Mouse (Mus musculus): ENCODE results near the gene Gm9903.

Gm9903 gene

DNA sequence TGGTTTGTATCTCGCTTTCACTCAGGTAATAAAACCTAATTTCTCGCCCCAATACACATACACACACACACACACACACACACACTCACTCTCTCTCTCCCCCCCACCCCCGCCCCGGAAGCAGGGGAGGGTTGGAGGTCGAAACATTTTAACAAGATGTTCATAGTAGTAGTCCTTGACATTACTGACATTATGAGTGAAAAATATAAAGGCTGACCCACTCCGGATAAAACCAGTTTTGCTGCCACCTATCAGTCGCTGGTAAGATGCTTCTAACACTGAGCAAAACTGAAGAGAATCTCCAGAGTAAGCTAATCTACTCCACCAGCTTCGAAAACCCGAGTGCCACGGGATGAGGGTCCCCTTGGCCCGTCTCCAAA is 21.8 kb downstream of the Gm9903 start:
- DNase-seq, result no peak

DNA sequence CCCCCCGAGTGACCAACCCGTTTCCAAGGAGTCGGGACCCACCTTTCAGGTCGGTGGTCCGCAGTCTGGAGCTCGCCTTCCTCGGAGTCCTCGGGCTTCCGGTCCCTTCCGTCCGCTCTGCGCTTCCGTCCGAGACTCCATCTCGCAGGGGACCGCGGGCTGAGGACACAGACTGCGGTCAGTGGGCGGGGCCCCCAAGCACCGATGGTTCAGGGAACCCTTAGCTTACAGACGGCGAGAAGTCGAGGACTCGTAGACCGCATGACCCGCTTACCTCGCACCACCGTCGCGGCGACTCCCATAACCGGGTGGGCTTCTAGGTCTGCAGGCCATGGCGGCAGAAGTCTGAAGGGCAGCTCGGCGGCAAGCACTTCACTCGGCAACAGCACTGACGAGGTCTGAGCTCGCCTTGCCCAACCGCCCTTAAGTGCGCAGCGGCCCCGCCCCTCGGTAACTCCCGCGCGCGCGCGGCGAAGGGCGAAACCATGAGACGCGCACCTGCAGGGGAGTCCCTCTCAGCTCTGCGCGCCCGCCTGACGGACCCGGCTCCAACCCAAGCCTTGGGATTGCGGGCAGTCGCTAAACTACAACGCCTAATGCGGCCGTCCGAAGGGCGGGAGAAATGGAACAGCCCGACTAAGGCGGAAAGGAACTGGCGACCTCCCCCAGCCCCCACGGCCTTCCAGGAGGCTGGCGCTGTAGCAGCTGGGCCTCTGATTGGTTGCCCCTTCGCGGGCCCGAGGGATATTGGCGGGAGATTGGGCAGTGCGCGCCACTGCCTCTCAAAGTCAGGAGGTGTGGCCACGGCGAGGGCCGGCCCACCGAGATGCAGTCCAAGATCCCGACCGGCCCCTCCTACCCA is 22.4 kb downstream of the Gm9903 start, which contains the start of gene Slbp:
Gene Slbp, minus strand, starts transcription at position 654 of the 862 bp plus-strand sequence.
- DNase-seq, result peak; percentile 98

DNA sequence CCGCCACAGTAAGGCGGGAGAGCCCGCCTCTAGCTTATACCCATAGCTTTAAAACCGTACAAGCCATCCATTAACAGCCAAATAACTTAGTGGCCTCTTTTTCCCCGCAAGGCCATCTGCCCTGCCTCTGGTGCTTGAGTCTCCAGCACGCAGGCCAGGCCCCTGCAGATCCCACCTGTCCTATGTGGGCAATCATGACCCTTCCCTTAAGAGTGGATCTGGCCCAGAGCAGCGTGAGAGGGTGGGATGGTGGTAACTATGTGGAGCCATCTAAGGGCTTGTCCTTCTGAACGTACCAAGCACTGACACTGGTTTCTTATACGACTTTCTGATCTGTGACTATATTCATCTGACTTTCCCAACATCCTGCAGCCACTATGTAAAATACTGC is 23.1 kb downstream of the Gm9903 start:
- DNase-seq, result no peak

DNA sequence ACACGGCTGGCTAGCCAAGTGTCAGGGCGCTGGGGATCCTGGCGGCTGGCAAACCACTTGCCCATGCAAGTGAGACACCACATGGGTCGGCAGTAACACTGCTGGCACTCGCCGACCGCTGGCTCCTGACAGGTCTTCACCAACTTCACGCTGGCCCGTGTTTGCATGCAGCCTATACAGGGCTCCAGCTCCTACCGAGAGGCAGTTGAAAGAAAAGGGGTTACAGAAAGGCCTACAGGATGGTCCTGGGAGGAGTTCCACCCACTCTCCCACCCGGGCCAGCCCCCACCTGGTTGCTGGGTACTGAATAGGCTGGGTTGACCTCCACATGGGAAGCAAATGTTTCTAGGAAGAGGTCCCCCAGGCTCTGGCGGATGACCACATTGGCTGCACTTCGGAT is 24.7 kb downstream of the Gm9903 start:
- DNase-seq, result no peak

DNA sequence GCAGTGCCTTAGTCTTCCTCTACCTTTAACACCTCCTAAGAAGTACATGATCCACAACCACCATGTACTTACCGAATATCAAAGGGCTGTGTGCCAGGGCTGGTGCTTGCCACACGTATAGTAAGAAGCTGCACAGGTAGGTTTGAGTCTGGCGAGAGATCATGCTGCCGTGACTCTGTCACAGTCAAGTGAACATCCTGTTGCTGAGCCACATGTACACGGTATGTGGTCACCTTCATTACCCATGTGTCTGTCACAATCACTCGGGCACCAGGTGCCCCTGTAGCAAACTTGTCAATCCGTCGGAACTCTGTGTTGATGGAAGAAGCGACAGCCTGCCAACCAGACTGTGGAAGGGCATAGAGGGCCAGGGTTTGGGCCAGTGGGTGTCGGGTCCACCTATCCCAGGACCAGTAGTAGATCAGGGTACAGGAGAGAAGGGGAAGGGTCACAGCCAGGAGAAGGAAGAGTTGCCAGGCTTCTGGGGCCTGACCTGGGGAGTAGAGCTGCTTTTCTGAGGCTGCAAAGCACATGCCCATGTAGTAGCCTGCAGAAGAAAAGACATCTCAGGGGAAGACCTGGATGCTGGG is 25.6 kb downstream of the Gm9903 start:
- DNase-seq, result no peak

DNA sequence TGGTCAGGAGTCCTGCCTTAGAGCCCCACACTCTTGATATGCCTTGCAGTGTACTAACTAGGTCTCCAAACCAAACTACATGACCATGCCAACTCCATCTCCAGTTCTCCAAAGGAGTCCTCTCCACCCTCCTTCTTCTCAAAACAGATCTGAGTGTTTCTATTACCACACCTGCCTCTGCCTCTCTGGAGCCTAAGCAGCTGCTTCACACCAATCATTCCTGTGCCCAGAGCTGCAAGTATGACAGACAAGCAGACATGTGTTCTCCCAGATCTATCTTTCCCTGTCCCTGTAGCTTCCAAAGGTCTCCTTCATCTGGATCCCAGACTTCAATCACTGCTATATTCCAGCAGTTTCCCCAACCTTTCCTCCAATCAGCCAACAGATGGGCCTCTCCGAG is 27.0 kb downstream of the Gm9903 start:
- DNase-seq, result no peak

DNA sequence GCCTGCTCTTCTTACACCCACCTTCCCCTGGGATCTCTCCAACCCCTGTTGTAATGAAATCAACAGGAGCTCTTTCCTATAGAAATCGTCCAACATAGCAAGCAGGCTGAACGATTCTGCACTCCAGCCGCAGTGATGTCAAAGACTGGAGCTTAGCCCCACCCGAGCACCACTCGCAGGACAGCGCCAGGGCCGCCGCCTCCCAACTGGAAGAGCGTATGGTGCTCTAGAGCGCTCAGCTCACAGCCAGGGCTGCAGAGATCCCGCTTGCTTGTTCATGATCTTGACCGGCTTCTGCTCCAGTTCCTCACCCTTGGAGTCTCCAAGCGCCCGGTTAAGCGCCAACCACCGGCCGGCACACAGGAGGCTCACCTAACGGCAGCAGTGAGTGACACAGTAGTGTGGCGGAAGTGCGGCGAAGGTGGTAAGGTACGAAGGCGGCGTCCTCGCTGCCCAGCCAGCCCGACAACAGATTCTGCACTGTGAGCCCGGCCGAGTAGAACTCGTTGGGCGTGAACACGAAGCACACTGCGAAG is 27.6 kb downstream of the Gm9903 start:
- DNase-seq, result peak; percentile 86

DNA sequence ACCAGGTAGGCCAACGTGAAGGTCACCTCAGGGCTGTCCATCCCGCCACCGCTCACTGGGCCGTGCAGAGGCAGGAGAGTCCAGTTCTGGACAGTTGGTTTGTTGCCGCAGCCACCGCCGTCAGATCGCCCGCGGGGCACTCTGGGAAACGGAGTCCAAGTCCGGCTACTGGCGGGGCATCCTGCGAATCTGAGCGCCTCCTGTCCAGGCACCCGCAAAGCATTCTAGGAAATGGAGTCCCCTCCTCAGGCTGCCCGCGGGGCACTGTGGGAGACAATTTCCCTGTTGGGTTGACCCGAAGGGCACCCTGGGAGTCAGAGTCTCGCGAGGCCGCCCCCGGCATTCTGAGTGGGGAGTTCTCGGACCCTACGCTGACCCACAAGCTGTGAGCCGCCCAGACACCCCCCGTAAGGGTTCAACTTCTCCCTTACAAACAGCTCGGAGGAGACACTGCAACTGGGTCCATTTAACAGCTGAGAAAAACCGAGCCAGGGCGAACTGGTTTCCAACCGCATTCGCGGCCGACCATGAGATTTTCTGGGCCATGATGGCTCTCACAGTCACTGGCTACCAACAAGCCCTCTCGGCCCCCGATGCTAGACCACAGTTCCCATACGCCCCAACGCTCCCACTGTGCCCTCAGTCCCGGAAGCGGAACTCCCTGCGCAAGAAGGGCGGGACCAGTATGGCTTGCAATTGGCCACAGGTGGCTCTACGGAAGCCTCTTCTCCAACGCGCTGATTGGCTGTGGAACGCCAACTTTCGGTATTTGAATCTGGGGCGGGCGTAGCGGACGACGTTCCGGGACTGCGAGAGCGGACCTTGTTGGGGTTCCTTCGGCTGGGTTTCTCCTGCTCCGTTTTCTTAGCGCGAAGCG is 28.3 kb downstream of the Gm9903 start, which contains the start of the genes Tacc3 and Tmem129:
Gene Tacc3, plus strand, starts transcription at position 342 of the 877 bp plus-strand sequence.
Gene Tmem129, minus strand, starts transcription at position 630 of the 877 bp plus-strand sequence.
- peak; percentile 99 for DNase-seq

DNA sequence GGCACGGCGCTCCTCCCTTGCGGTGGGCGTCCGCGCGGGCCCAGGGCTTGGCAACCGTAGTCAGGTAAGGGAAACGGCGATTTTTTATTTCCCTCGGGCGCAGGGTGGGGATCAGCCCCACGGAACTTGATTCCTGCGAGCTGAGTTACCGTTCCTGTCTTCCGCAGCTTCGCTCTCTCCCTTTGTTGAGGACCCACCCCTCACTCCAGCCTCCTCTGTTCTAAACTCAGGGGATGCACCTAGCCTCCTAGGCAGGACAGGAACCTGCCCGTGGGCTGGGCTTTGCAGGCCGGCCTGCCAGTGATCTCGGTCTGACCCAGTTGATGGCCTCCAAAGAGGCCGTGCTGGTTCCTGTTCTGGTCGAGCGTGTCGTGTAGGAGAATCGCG is 28.9 kb downstream of the Gm9903 start:
- DNase-seq, result no peak

DNA sequence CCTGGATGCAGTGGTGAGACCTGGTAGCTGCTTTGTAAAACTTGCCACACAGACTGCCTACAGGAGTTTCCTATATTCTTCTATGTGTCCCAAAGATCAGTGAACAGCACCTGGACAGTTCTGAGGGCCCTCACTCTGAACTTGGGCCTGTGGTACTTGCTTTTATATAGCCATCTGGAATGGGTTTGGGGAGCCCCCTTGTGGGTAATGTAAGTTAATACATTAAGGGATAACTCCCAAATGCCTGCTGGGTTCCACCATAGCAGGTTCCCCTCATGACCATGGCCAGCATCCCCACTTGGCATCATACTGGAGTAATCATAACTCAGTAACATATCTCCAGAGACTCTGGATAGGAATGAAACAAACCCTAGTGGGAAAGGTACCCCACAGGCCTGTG is 38.5 kb downstream of the Gm9903 start:
- DNase-seq, result peak; percentile 44

DNA sequence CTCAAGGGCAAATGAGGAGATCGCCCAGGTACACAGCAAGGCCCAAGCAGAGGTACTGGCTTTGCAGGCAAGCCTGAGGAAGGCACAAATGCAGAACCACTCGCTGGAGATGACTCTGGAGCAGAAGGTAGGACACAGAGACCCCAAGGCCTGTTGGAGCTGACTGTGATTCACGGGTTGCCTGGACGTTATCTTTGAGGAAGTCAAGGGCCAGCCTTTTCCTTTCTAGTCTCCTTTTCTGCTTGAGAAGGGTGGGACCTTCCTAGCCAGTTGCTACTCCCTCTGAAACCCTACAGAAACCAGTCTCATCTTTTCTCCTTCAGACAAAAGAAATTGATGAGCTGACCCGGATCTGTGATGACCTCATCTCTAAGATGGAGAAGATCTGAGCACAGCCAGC is 41.9 kb downstream of the Gm9903 start:
- no peak for DNase-seq

DNA sequence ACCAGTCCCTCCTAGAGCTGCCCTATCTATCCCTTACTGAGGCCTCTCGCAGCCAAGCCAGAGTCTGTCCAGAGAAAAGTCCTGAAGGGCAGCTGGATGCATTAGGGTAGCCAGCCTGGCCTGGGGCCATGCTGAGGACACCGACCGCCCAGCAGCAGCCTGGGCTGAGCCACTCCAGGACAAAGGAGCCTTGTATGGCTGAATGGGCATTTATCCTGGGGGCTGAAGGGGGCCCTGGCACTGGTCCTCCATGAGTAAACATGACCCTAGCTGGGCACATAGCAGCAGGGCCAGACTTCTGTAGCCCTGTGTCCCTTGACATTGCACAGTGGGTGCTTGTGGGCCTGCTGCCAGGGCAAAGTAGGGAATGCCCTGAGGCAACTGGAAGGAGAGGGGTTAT is 44.7 kb downstream of the Gm9903 start:
- no peak for DNase-seq

DNA sequence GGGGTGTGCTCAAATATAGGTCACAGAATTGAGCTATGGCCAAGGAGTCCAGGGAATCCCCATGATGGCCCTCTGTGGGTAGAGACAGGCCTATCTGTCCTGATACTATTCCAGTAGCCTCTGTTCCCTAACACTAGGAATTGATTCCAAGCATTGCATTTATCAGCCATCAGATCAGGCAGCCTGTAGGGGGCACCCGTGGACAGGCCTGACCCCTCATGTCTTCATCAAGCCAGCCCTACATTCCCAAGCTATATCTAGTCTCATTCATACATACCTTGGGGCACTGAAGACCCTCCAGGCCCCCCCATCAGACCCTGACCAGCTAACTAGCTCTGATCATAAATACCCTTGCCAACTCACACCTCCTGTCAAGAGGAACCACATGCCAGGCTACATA is 46.2 kb downstream of the Gm9903 start:
- DNase-seq, result peak; percentile 90

DNA sequence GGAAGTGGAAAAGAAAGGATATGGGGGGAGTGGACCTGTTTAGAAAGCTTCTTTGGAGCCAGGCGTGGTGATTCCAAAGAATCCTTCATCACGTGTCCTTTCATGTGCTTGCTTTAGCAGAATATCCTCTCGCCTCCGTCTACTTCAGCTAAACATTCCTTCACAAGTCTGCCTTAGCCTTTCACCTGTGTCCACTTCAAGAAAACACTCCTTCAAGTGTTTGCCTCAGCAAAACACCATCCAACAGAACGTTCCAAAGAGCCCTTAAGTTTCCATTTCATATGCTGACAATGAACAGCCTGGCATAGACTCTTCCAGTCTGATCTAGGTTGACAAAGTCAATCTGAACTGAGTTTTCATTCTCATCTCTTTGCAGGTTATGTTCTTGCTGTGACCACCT is 48.5 kb downstream of the Gm9903 start:
- DNase-seq, result peak; percentile 82

DNA sequence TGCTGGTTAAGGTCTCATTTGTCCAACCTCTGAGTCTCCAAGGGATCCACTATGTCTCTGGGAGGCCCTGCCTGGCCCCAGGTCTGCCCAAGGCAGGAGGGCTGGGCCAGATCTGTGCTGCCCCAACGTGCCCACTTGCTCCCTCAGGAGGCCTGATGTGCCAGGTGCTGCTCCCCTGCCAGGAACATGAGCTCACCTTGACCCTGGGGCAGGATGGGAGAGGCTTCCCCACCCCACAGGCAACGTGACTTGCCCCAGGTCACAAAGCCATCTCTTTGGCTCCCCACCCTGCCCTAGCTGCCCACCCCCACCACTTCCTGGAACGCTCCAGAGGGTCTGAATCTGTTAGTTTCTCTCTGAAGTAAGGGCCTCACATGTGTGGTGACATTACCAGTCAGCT is 51.3 kb downstream of the Gm9903 start:
- DNase-seq, result no peak
